Mouse (Mus musculus) limb, embryonic 13.5 days (tissue): Measurements from ENCODE around the gene Zfand2a. TPM values are rescaled to one million over a fixed set of nuclear protein-coding genes. Genes with fewer than 3 reads are reported as not detected.

Experiments used
- ATAC-seq: fragments of 200-750 bp; cut with Nextera tagmentation; 2 replicates; pipeline ENCODE4 v1.8.0; 2017; ENCODE audit warnings: low read depth, moderate number of reproducible peaks, moderate TSS enrichment; ENCODE audit not compliant: low FRiP score
- H3K27ac ChIP-seq: fragments of 300-500 bp; sonication (generic); 2 replicates; pipeline ENCODE4 v1.5.1; 2015; ENCODE audit warnings: inconsistent platforms, mild to moderate bottlenecking, moderate library complexity
- H3K27me3 ChIP-seq: fragments of 300-500 bp; sonication (generic); 2 replicates; pipeline ENCODE4 v1.6.1; 2015; ENCODE audit warnings: mild to moderate bottlenecking, inconsistent platforms
- H3K36me3 ChIP-seq: fragments of 300-500 bp; sonication (generic); 2 replicates; pipeline ENCODE4 v1.6.1; 2015; ENCODE audit warnings: inconsistent platforms, mild to moderate bottlenecking, moderate library complexity
- H3K4me1 ChIP-seq: fragments of 300-500 bp; sonication (generic); 2 replicates; pipeline ENCODE4 v1.6.1; 2015; ENCODE audit warnings: inconsistent platforms
- H3K4me2 ChIP-seq: fragments of 300-500 bp; sonication (generic); replicated peaks from 2 replicates; pipeline ENCODE4 v1.6.1; 2015; ENCODE audit warnings: inconsistent platforms, mild to moderate bottlenecking, moderate library complexity
- H3K4me3 ChIP-seq: fragments of 300-500 bp; sonication (generic); 2 replicates; pipeline ENCODE4 v1.5.1; 2015; ENCODE audit warnings: moderate library complexity, mild to moderate bottlenecking, inconsistent platforms
- H3K9ac ChIP-seq: fragments of 300-500 bp; sonication (generic); 2 replicates; pipeline ENCODE4 v1.6.1; 2015; ENCODE audit warnings: mild to moderate bottlenecking, inconsistent platforms
- H3K9me3 ChIP-seq: fragments of 300-500 bp; sonication (generic); 2 replicates; pipeline ENCODE4 v1.6.1; 2016; ENCODE audit warnings: inconsistent platforms
- WGBS: fragments of 180-500 bp; shearing (Covaris S2); methylation state at CpG from one replicate; pipeline ENCODE4 v1.1.7; 2015; 5-methylcytosine and 5-hydroxymethylcytosine counted together
- polyA plus RNA-seq: library from polyadenylated mRNA; unstranded; fragments of >200 nt; fragmentation: Nextera tagmentation; extraction: Ambion mirVana; gene quantifications from 2 replicates; pipeline ENCODE4 v1.2.1, GENCODE M21; 2015

The Zfand2a gene
- polyA plus RNA-seq, 1 experiment from 2014 or later = 11.0 TPM

DNA sequence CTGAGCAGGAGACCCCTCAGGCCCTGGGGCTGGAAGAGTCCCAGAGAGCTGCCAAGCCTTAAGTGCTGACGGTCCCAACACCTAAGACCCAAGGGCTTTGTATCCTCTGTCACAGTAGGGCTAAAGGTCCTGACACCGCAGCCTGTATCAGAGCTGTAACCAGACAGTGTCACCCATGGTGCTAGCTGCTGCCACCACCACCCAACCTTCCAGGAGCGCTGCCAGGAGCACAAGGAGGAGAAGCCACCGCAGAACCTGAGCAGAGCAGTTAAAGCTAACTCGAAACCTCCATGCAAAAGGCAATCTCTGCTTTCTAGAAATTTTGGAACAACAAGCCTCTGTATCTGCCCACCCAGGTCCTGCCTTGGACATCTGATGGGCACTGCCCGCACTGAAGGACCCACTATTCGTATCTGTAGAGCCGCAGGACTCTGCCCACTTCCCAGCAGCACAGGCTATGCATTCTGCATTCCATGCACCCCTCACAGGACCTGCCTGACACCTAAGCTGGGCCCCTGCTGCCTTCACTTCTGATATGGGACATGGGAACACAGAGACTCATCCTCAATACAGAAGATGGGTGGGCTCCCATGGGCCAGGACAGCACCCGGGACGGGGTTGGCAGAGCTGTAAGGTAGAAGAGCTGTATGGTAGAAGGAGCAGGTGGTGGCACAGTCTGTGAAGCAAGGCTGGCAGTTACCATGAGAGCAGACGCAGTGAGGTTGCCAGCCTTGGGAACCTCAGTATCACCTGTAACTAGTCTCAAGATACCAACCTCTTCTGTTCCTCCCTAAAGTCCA is 43.2 kb downstream of the Zfand2a start:
- no peak for ATAC-seq
- Histone ChIP-seq H3K27ac (no peak overlapping the region), H3K4me3 (no peak overlapping the region), H3K4me1 (peaks cover 5% of the 10 kb centered on the region; the same call in 1 of the 2 replicates), H3K9ac (no peak overlapping the region), H3K27me3 (no peaks in the 10 kb centered on the region), H3K36me3 (peaks cover 5% of the 10 kb centered on the region; the same call in 1 of the 2 replicates), H3K4me2 (no peak overlapping the region), H3K9me3 (no peaks in the 10 kb centered on the region)
- WGBS = 91% methylated on average over 11 of the region's 11 CpGs

DNA sequence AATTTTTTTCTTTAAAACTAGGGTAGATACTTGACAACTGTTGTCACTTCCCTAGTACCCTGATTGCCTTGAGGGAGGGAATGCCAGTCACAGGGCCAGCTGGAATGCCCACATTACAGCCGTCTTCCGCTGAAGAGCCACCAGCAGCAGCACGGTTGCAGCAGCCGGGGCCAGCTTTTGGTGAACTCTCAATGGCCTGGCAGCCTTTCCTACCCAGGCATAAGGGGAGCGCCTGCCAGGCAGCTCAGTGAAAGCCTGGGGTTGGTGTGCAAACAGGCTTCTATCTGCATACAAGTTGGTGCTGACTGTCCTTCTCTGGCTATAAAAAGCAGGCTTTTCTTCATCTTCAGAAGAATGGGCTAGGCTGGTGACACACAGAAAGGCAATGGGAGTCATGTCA is 43.9 kb downstream of the Zfand2a start:
- no peaks in the 10 kb centered on the region for H3K27me3 ChIP-seq
- no peak overlapping the region for H3K4me3 ChIP-seq
- no peak overlapping the region for H3K9ac ChIP-seq
- no peaks in the 10 kb centered on the region for H3K9me3 ChIP-seq
- no peak overlapping the region for H3K27ac ChIP-seq
- WGBS = 92% methylated on average over 5 of the region's 5 CpGs
- H3K4me1 ChIP-seq = peaks cover 6% of the 10 kb centered on the region; the same call in 1 of the 2 replicates
- ATAC-seq = no peak
- peaks cover 5% of the 10 kb centered on the region; the same call in 1 of the 2 replicates for H3K36me3 ChIP-seq
- no peak overlapping the region for H3K4me2 ChIP-seq

DNA sequence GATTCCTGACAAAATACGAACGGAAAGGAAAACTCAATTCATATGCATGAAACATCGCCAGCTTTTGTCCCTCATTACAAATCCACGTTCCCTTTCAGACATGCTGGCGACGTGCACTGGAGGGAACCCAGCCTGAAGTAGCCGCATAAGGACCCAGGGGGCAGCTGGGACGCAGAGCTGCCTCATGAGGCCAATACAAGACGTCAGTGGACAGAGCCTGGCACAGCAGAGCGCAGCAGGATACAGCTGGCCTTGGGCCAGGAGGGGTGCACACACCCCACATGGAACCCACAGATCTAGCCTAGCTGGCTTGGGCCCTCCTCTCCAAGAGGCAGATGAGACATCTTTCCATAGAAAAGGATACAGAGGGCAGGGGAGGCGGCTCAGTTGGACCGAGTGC is 45.9 kb downstream of the Zfand2a start:
- Histone ChIP-seq H3K9me3 (no peaks in the 10 kb centered on the region), H3K27ac (no peak overlapping the region), H3K36me3 (peaks cover 5% of the 10 kb centered on the region; the same call in 1 of the 2 replicates), H3K27me3 (no peaks in the 10 kb centered on the region), H3K4me2 (no peak overlapping the region), H3K4me3 (no peak overlapping the region), H3K9ac (no peak overlapping the region), H3K4me1 (peaks cover 22% of the 10 kb centered on the region)
- WGBS = 86% methylated on average over 12 of the region's 12 CpGs
- ATAC-seq = no peak

GRCm38 (mm10) chr5:139437769-139438168 is 46.6 kb downstream of the Zfand2a start:
- Histone ChIP-seq H3K27ac (no peak overlapping the region), H3K4me1 (peaks cover 22% of the 10 kb centered on the region), H3K4me3 (no peak overlapping the region), H3K27me3 (no peaks in the 10 kb centered on the region), H3K4me2 (no peak overlapping the region), H3K9ac (no peak overlapping the region), H3K36me3 (peaks cover 5% of the 10 kb centered on the region; the same call in 1 of the 2 replicates), H3K9me3 (no peaks in the 10 kb centered on the region)
- ATAC-seq = no peak
- WGBS = 88% methylated on average over 4 of the region's 4 CpGs

- 47% methylated on average over 8 of the region's 8 CpGs for WGBS
- Histone ChIP-seq H3K4me2 (no peak overlapping the region), H3K36me3 (peaks cover 5% of the 10 kb centered on the region; the same call in 1 of the 2 replicates), H3K9me3 (no peaks in the 10 kb centered on the region), H3K4me3 (no peak overlapping the region), H3K4me1 (peaks cover 37% of the 10 kb centered on the region), H3K9ac (no peak overlapping the region), H3K27me3 (no peaks in the 10 kb centered on the region), H3K27ac (no peak overlapping the region)
- peak; percentile 60; the same call in 1 of the 2 replicates for ATAC-seq
These were observed 49.4 kb downstream of the Zfand2a start for GRCm38 (mm10) chr5:139434940-139435339.

- H3K9ac ChIP-seq = no peak overlapping the region
- no peaks in the 10 kb centered on the region for H3K9me3 ChIP-seq
- no peak overlapping the region for H3K4me2 ChIP-seq
- no peak for ATAC-seq
- 80% methylated on average over 9 of the region's 9 CpGs for WGBS
- no peak overlapping the region for H3K4me3 ChIP-seq
- peaks cover 5% of the 10 kb centered on the region; the same call in 1 of the 2 replicates for H3K36me3 ChIP-seq
- no peak overlapping the region for H3K27ac ChIP-seq
- H3K4me1 ChIP-seq = peaks cover 45% of the 10 kb centered on the region
- H3K27me3 ChIP-seq = no peaks in the 10 kb centered on the region
These were observed 50.3 kb downstream of the Zfand2a start for GRCm38 (mm10) chr5:139433842-139434568.

DNA sequence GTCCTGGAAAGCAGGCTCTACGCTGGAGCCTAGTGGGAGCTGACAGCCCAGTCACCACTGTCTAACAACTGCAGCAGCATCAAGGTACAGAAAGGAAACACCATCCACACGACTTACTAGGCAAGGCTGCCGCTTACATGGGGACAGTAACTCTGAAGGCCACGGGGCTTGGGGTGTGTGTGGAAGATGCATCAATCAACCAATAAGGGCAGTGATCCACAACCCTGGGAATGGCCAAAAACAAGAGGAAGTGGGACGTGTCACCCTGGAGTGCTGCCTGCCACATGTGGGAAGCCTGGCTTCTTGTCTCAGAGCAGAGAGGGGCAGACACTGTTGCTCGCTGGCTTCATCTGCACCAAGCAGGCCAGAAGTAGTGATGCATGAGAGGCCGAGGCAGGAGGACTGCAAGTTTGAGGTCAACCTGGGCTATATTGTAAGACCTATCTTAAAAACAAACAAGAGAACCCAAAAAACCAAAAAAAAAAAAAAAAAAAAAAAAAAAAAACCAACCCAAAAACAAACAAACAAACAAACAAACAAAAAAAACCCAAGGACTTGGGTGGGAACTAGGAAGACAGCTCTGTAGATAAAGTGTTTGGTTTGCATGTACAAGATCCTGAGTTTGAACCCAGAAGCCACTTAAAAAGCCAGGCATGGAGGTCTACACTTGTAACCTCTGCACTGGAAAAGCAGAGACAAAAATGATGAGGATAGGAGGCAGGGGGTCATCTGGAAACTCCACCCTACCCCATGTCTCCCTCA is 51.4 kb downstream of the Zfand2a start:
- Histone ChIP-seq H3K4me2 (no peak overlapping the region), H3K9ac (no peak overlapping the region)
- 61% methylated on average over 7 of the region's 7 CpGs for WGBS

DNA sequence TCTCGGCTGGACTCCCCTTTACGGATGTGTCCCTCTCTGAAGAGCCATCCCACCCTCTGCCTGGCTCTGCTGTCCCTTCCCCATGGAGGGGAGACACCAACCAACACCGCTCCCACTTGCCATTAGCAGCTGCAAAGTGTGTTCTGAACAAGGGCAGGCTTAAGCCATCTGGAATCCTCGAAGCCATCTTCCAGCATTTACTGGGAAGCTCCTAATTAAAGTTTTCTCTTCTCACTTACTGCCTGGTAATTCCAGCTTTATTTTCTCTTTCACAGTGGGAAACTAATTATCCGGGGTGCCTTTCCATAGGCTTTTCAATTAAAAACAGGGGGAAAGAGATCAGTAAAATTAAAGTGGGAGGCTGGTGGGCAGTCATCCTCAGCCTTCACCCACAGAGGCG is 52.0 kb downstream of the Zfand2a start:
- 52% methylated on average over 6 of the region's 6 CpGs for WGBS
- H3K4me2 ChIP-seq = no peak overlapping the region
- H3K27me3 ChIP-seq = no peaks in the 10 kb centered on the region
- no peaks in the 10 kb centered on the region for H3K9me3 ChIP-seq
- H3K27ac ChIP-seq = no peak overlapping the region
- no peak overlapping the region for H3K4me3 ChIP-seq
- peaks cover 52% of the 10 kb centered on the region for H3K4me1 ChIP-seq
- H3K9ac ChIP-seq = no peak overlapping the region
- peaks cover 7% of the 10 kb centered on the region; the same call in 1 of the 2 replicates for H3K36me3 ChIP-seq
- ATAC-seq = no peak

More for the DNA sequence above, 51.4 kb downstream of the Zfand2a start:
- Histone ChIP-seq H3K4me3 (no peak overlapping the region), H3K4me1 (peaks cover 50% of the 10 kb centered on the region), H3K36me3 (peaks cover 7% of the 10 kb centered on the region; the same call in 1 of the 2 replicates), H3K9me3 (no peaks in the 10 kb centered on the region), H3K27me3 (no peaks in the 10 kb centered on the region), H3K27ac (no peak overlapping the region)
- no peak for ATAC-seq

DNA sequence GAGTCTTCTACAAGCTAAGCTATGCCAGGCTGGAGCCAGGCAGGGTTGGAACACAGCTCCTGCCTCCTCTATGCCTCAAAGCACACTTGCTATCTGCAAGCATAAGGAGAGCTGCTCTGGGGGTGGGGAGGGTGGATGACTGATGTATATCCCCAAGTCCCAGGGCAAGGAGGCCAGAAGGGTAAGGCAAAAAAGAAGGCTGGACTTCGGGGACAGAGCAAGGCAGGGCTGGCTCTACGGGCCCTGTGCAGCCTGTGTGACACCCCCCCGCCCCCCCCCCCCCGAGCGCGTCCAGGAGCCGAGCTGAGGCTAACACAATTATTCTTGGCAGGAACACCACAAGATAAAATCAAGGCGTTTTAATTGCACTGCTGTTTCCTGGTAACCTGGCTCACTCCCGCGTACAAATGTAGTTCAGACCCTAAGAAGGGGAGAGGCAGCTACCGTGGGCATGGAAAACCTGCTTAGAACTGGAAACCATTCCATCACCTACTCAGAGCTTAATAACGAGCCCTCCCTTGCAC is 54.5 kb downstream of the Zfand2a start:
- H3K4me1 ChIP-seq = peaks cover 53% of the 10 kb centered on the region
- no peak overlapping the region for H3K27ac ChIP-seq
- WGBS = 27% methylated on average over 12 of the region's 12 CpGs
- no peaks in the 10 kb centered on the region for H3K27me3 ChIP-seq
- H3K36me3 ChIP-seq = peaks cover 2% of the 10 kb centered on the region; the same call in 1 of the 2 replicates
- peak overlapping the region; percentile 4; the same call in 1 of the 2 replicates for H3K9ac ChIP-seq
- no peak overlapping the region for H3K4me2 ChIP-seq
- ATAC-seq = no peak
- H3K9me3 ChIP-seq = no peaks in the 10 kb centered on the region
- H3K4me3 ChIP-seq = no peak overlapping the region

GRCm38 (mm10) chr5:139427989-139428388 is 56.4 kb downstream of the Zfand2a start:
- Histone ChIP-seq H3K9me3 (no peaks in the 10 kb centered on the region), H3K4me2 (no peak overlapping the region), H3K4me1 (peaks cover 60% of the 10 kb centered on the region), H3K4me3 (no peak overlapping the region), H3K36me3 (peaks cover 2% of the 10 kb centered on the region; the same call in 1 of the 2 replicates), H3K9ac (no peak overlapping the region), H3K27ac (no peak overlapping the region), H3K27me3 (no peaks in the 10 kb centered on the region)
- 76% methylated on average over 9 of the region's 9 CpGs for WGBS
- no peak for ATAC-seq

DNA sequence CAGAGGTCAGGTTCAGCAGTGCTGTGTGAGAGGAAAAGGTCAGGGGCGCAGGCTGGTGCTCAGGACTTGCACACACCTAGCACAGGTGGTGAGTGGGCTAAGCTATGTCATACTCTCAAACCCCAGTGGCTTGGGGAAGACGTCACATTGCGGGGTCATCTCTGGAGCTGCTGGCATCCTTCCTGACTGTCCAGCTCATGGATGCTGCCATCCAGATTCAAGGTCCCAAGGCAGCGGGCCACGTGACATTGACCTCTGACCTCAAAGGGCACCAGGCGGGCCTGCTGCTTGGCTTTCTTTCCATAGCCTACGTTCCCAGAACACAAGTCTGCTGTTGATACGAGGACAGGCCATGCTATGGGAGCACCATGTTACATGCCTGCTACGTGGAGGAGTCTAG is 57.3 kb downstream of the Zfand2a start:
- Histone ChIP-seq H3K9me3 (no peaks in the 10 kb centered on the region), H3K27me3 (no peaks in the 10 kb centered on the region), H3K4me2 (no peak overlapping the region), H3K27ac (no peak overlapping the region), H3K9ac (no peak overlapping the region), H3K36me3 (peaks cover 2% of the 10 kb centered on the region; the same call in 1 of the 2 replicates), H3K4me1 (peaks cover 70% of the 10 kb centered on the region), H3K4me3 (no peak overlapping the region)
- WGBS = 93% methylated on average over 9 of the region's 9 CpGs
- no peak for ATAC-seq
